Mouse (Mus musculus) thymus, adult 2 months (tissue): Measurements from ENCODE around the gene Prdm10. TPM values are rescaled to one million over a fixed set of nuclear protein-coding genes. Genes with fewer than 3 reads are reported as not detected.
A peak's percentile ranks its signal among the peaks of the same experiment; 100 is the strongest.

Source experiments
- DNase-seq: peaks from one replicate; pipeline ENCODE4 v3.0.0; 2021
- H3K27ac ChIP-seq: fragments of 200-500 bp; 2 replicates; pipeline ENCODE4 v1.5.1; 2012; ENCODE audit warnings: low read length, control low read depth; ENCODE audit not compliant: control insufficient read depth, insufficient read depth
- H3K27me3 ChIP-seq: fragments of 200-500 bp; 2 replicates; pipeline ENCODE4 v1.6.1; 2012; ENCODE audit warnings: mild to moderate bottlenecking, low read length, moderate library complexity, mixed read lengths; ENCODE audit not compliant: control insufficient read depth, insufficient read depth
- H3K36me3 ChIP-seq: fragments of 200-500 bp; 2 replicates; pipeline ENCODE4 v1.6.1; 2012; ENCODE audit warnings: mild to moderate bottlenecking, low read length, moderate library complexity; ENCODE audit not compliant: control insufficient read depth, insufficient read depth
- H3K4me1 ChIP-seq: fragments of 200-500 bp; replicated peaks from 2 replicates; pipeline ENCODE4 v1.6.1; 2012; ENCODE audit warnings: low read length; ENCODE audit not compliant: control insufficient read depth, insufficient read depth
- H3K4me3 ChIP-seq: fragments of 200-500 bp; 2 replicates; pipeline ENCODE4 v1.5.1; 2012; ENCODE audit warnings: mild to moderate bottlenecking, low read length, control low read depth, moderate library complexity; ENCODE audit not compliant: control insufficient read depth, insufficient read depth
- CTCF ChIP-seq: fragments of 200-500 bp; IDR thresholded peaks from 2 replicates; pipeline ENCODE4 v1.5.1; 2012; ENCODE audit warnings: mild to moderate bottlenecking, control low read depth, low read length, moderate library complexity, borderline replicate concordance; ENCODE audit not compliant: control insufficient read depth, poor library complexity, insufficient read depth; ENCODE audit errors: extremely low read depth
- POLR2A ChIP-seq: fragments of 200-500 bp; IDR thresholded peaks from 2 replicates; pipeline ENCODE4 v1.6.1; 2012; ENCODE audit warnings: mild to moderate bottlenecking, low read length, control low read depth, moderate library complexity; ENCODE audit not compliant: control insufficient read depth, poor library complexity, insufficient read depth; ENCODE audit errors: extremely low read depth
- WGBS: fragments of 180-500 bp; shearing (Covaris S2); methylation state at CpG from one replicate; pipeline ENCODE4 v1.1.7; 2018; 5-methylcytosine and 5-hydroxymethylcytosine counted together
- polyA plus RNA-seq: library from polyadenylated mRNA; depleted of rRNA; stranded (reverse); fragments of >200 nt; gene quantifications from 2 replicates; pipeline ENCODE4 v1.2.3, GENCODE M21; 2012

The Prdm10 gene
- polyA plus RNA-seq, 1 experiment, result 21.8 TPM

- no peak for DNase-seq
- TF ChIP-seq POLR2A (no peak), CTCF (no peak)
- Histone ChIP-seq H3K27ac (no peak overlapping the region), H3K4me1 (no peaks in the 10 kb centered on the region), H3K4me3 (no peak overlapping the region), H3K27me3 (no peaks in the 10 kb centered on the region), H3K36me3 (peaks cover 20% of the 10 kb centered on the region)
- WGBS, result 97% methylated on average over 9 of the region's 9 CpGs
Measured at GRCm38 (mm10) chr9:31363698-31364609, 83.6 kb downstream of the Prdm10 start.

GRCm38 (mm10) chr9:31365086-31365485, 84.7 kb downstream of the Prdm10 start:
- 97% methylated on average over 8 of the region's 8 CpGs for WGBS
- Histone ChIP-seq H3K27me3 (no peaks in the 10 kb centered on the region), H3K27ac (no peak overlapping the region), H3K36me3 (peaks cover 18% of the 10 kb centered on the region; the same call in 1 of the 2 replicates), H3K4me3 (no peak overlapping the region), H3K4me1 (no peaks in the 10 kb centered on the region)
- no peak for DNase-seq
- TF ChIP-seq CTCF, result no peak
- no peak for TF ChIP-seq POLR2A

- TF ChIP-seq CTCF (no peak), POLR2A (no peak)
- WGBS, result over 99% methylated on average over 3 of the region's 3 CpGs
- no peak overlapping the region for H3K4me3 ChIP-seq
- H3K4me1 ChIP-seq, result no peaks in the 10 kb centered on the region
- DNase-seq, result no peak
- peaks cover 5% of the 10 kb centered on the region; the same call in 1 of the 2 replicates for H3K36me3 ChIP-seq
- H3K27ac ChIP-seq, result no peak overlapping the region
- no peaks in the 10 kb centered on the region for H3K27me3 ChIP-seq
Measured at GRCm38 (mm10) chr9:31371740-31372139, 91.4 kb downstream of the Prdm10 start.

- no peaks in the 10 kb centered on the region for H3K27me3 ChIP-seq
- no peak overlapping the region for H3K4me3 ChIP-seq
- no peaks in the 10 kb centered on the region for H3K4me1 ChIP-seq
- H3K27ac ChIP-seq, result no peak overlapping the region
- peaks cover 7% of the 10 kb centered on the region; the same call in 1 of the 2 replicates for H3K36me3 ChIP-seq
- TF ChIP-seq CTCF, result no peak
- no peak for TF ChIP-seq POLR2A
- no peak for DNase-seq
Measured at GRCm38 (mm10) chr9:31376661-31377060, 96.3 kb downstream of the Prdm10 start.

GRCm38 (mm10) chr9:31384786-31385499, 104.6 kb downstream of the Prdm10 start:
- DNase-seq, result no peak
- Histone ChIP-seq H3K4me3 (no peak overlapping the region), H3K36me3 (no peaks in the 10 kb centered on the region), H3K27me3 (no peaks in the 10 kb centered on the region), H3K27ac (no peak overlapping the region), H3K4me1 (peaks cover 9% of the 10 kb centered on the region; the same call in 1 of the 2 replicates)
- 86% methylated on average over 17 of the region's 17 CpGs for WGBS
- TF ChIP-seq POLR2A (no peak), CTCF (no peak)

- no peaks in the 10 kb centered on the region for H3K27me3 ChIP-seq
- TF ChIP-seq CTCF (no peak), POLR2A (no peak)
- peak; percentile 16 for DNase-seq
- H3K27ac ChIP-seq, result no peak overlapping the region
- 0 out of 2 replicates have a peak, but pooled peaks cover 1% of the 10 kb centered on the region for H3K36me3 ChIP-seq
- H3K4me1 ChIP-seq, result peaks cover 9% of the 10 kb centered on the region; the same call in 1 of the 2 replicates
- 25% methylated on average over 4 of the region's 4 CpGs for WGBS
- peak overlapping the region; percentile 63 for H3K4me3 ChIP-seq
Measured at GRCm38 (mm10) chr9:31385500-31385869, 105.1 kb downstream of the Prdm10 start.

GRCm38 (mm10) chr9:31385947-31386354, 105.6 kb downstream of the Prdm10 start, which contains the start of gene Nfrkb:
Gene Nfrkb, plus strand, starts transcription at chr9:31386192.
- peaks cover 9% of the 10 kb centered on the region; the same call in 1 of the 2 replicates for H3K4me1 ChIP-seq
- H3K36me3 ChIP-seq, result peaks cover 4% of the 10 kb centered on the region
- peak within 1 kb of the TSS; percentile 53; the same call in 1 of the 2 replicates for H3K27ac ChIP-seq
- WGBS, result under 1% methylated on average over 43 of the region's 46 CpGs
- H3K4me3 ChIP-seq, result peak within 1 kb of the TSS; percentile 63
- peak; percentile 50; the same call in 1 of the 2 replicates for TF ChIP-seq CTCF
- peak; percentile 83 for TF ChIP-seq POLR2A
- peak; percentile 98 for DNase-seq
- no peaks in the 10 kb centered on the region for H3K27me3 ChIP-seq
